Mouse (Mus musculus) forebrain, embryonic 13.5 days (tissue): ENCODE measurements at regions not wholly inside any gene's neighbourhood (a gene's known extent, or its start where the extent isn't known, plus 50 kb on each side); places are given as distances from the start of the nearest gene placed in this dataset.

Experiments
- ATAC-seq: fragments of 200-750 bp; cut with Nextera tagmentation; 2 replicates; pipeline ENCODE4 v1.8.0; 2017
- H3K27ac ChIP-seq: fragments of 300-500 bp; sonication (generic); 2 replicates; pipeline ENCODE4 v1.5.1; 2015; ENCODE audit warnings: inconsistent platforms, mild to moderate bottlenecking, moderate library complexity
- H3K27me3 ChIP-seq: fragments of 300-500 bp; sonication (generic); 2 replicates; pipeline ENCODE4 v1.6.1; 2015; ENCODE audit warnings: mild to moderate bottlenecking, inconsistent platforms
- H3K36me3 ChIP-seq: fragments of 300-500 bp; sonication (generic); 2 replicates; pipeline ENCODE4 v1.6.1; 2015; ENCODE audit warnings: mild to moderate bottlenecking, inconsistent platforms; ENCODE audit not compliant: poor library complexity, severe bottlenecking
- H3K4me1 ChIP-seq: fragments of 300-500 bp; sonication (generic); 2 replicates; pipeline ENCODE4 v1.6.1; 2015; ENCODE audit warnings: inconsistent platforms
- H3K4me2 ChIP-seq: fragments of 300-500 bp; sonication (generic); 2 replicates; pipeline ENCODE4 v1.6.1; 2015; ENCODE audit warnings: inconsistent platforms, mild to moderate bottlenecking, moderate library complexity
- H3K4me3 ChIP-seq: fragments of 300-500 bp; sonication (generic); 2 replicates; pipeline ENCODE4 v1.5.1; 2015; ENCODE audit warnings: mild to moderate bottlenecking, inconsistent platforms
- H3K9ac ChIP-seq: fragments of 300-500 bp; sonication (generic); 2 replicates; pipeline ENCODE4 v1.6.1; 2015; ENCODE audit warnings: mild to moderate bottlenecking, inconsistent platforms
- H3K9me3 ChIP-seq: fragments of 300-500 bp; sonication (generic); replicated peaks from 2 replicates; pipeline ENCODE4 v1.6.1; 2016; ENCODE audit warnings: inconsistent platforms
- WGBS: fragments of 180-500 bp; shearing (Covaris S2); methylation state at CpG from one replicate; pipeline ENCODE4 v1.1.7; 2015; 5-methylcytosine and 5-hydroxymethylcytosine counted together

- H3K4me3 ChIP-seq: no peak overlapping the region
- no peaks in the 10 kb centered on the region for H3K36me3 ChIP-seq
- ATAC-seq: no peak
- H3K4me2 ChIP-seq: no peak overlapping the region
- H3K9ac ChIP-seq: no peak overlapping the region
- WGBS: 82% methylated on average over 2 of the region's 2 CpGs
- H3K27me3 ChIP-seq: no peaks in the 10 kb centered on the region
- peaks cover 8% of the 10 kb centered on the region; the same call in 1 of the 2 replicates for H3K4me1 ChIP-seq
- H3K9me3 ChIP-seq: no peaks in the 10 kb centered on the region
- no peak overlapping the region for H3K27ac ChIP-seq
These were observed 662.4 kb upstream of the Jmjd1c start for GRCm38 (mm10) chr10:66433490-66433889.

GRCm38 (mm10) chr10:66470684-66471083 lies 625.2 kb upstream of the Jmjd1c start:
- Histone ChIP-seq H3K36me3 (no peaks in the 10 kb centered on the region), H3K9ac (no peak overlapping the region), H3K27ac (no peak overlapping the region), H3K4me3 (no peak overlapping the region), H3K9me3 (no peaks in the 10 kb centered on the region), H3K4me2 (peak overlapping the region; percentile 21), H3K4me1 (peaks cover 10% of the 10 kb centered on the region; the same call in 1 of the 2 replicates), H3K27me3 (no peaks in the 10 kb centered on the region)
- peak; percentile 88 for ATAC-seq
- WGBS: 13% methylated on average over 4 of the region's 4 CpGs

- H3K9me3 ChIP-seq: no peaks in the 10 kb centered on the region
- no peak overlapping the region for H3K27ac ChIP-seq
These were observed 623.9 kb upstream of the Jmjd1c start for GRCm38 (mm10) chr10:66472038-66472437.

GRCm38 (mm10) chr10:66475187-66475735 lies 620.7 kb upstream of the Jmjd1c start:
- Histone ChIP-seq H3K4me3 (no peak overlapping the region), H3K36me3 (no peaks in the 10 kb centered on the region), H3K4me2 (no peak overlapping the region), H3K27me3 (no peaks in the 10 kb centered on the region), H3K9me3 (no peaks in the 10 kb centered on the region), H3K27ac (no peak overlapping the region), H3K9ac (no peak overlapping the region), H3K4me1 (peaks cover 10% of the 10 kb centered on the region; the same call in 1 of the 2 replicates)
- 73% methylated on average over 1 of the region's 1 CpGs for WGBS
- ATAC-seq: no peak

More at GRCm38 (mm10) chr10:66472038-66472437, 623.9 kb upstream of the Jmjd1c start:
- Histone ChIP-seq H3K36me3 (no peaks in the 10 kb centered on the region), H3K4me1 (peaks cover 10% of the 10 kb centered on the region; the same call in 1 of the 2 replicates), H3K4me3 (no peak overlapping the region), H3K4me2 (no peak overlapping the region), H3K9ac (no peak overlapping the region), H3K27me3 (no peaks in the 10 kb centered on the region)
- WGBS: 86% methylated on average over 4 of the region's 4 CpGs
- ATAC-seq: no peak

GRCm38 (mm10) chr10:66490871-66491270 lies 605.1 kb upstream of the Jmjd1c start:
- Histone ChIP-seq H3K4me1 (no peaks in the 10 kb centered on the region), H3K4me2 (no peak overlapping the region), H3K9me3 (no peaks in the 10 kb centered on the region), H3K9ac (no peak overlapping the region), H3K4me3 (no peak overlapping the region), H3K27me3 (no peaks in the 10 kb centered on the region), H3K36me3 (no peaks in the 10 kb centered on the region), H3K27ac (no peak overlapping the region)
- 93% methylated on average over 5 of the region's 5 CpGs for WGBS
- ATAC-seq: no peak

- no peak overlapping the region for H3K27ac ChIP-seq
- no peak for ATAC-seq
- no peaks in the 10 kb centered on the region for H3K27me3 ChIP-seq
- no peak overlapping the region for H3K4me3 ChIP-seq
- no peaks in the 10 kb centered on the region for H3K36me3 ChIP-seq
- H3K4me1 ChIP-seq: no peaks in the 10 kb centered on the region
- no peak overlapping the region for H3K9ac ChIP-seq
- no peak overlapping the region for H3K4me2 ChIP-seq
- 59% methylated on average over 10 of the region's 10 CpGs for WGBS
- H3K9me3 ChIP-seq: no peaks in the 10 kb centered on the region
These were observed 604.1 kb upstream of the Jmjd1c start for GRCm38 (mm10) chr10:66491850-66492249.

- Histone ChIP-seq H3K36me3 (no peaks in the 10 kb centered on the region), H3K4me3 (no peak overlapping the region), H3K4me2 (no peak overlapping the region), H3K27ac (no peak overlapping the region), H3K9ac (no peak overlapping the region), H3K27me3 (no peaks in the 10 kb centered on the region), H3K4me1 (no peaks in the 10 kb centered on the region), H3K9me3 (no peaks in the 10 kb centered on the region)
- WGBS: 62% methylated on average over 5 of the region's 5 CpGs
- ATAC-seq: no peak
These were observed 556.1 kb upstream of the Jmjd1c start for GRCm38 (mm10) chr10:66539846-66540245.

- WGBS: 24% methylated on average over 2 of the region's 2 CpGs
- no peak overlapping the region for H3K9ac ChIP-seq
- ATAC-seq: peak; percentile 81
- H3K4me1 ChIP-seq: no peaks in the 10 kb centered on the region
- no peak overlapping the region for H3K27ac ChIP-seq
- no peaks in the 10 kb centered on the region for H3K36me3 ChIP-seq
- H3K9me3 ChIP-seq: no peaks in the 10 kb centered on the region
- no peak overlapping the region for H3K4me3 ChIP-seq
- H3K27me3 ChIP-seq: no peaks in the 10 kb centered on the region
- H3K4me2 ChIP-seq: no peak overlapping the region
These were observed 549.3 kb upstream of the Jmjd1c start for GRCm38 (mm10) chr10:66546656-66547055.

GRCm38 (mm10) chr10:66547660-66548059 lies 548.3 kb upstream of the Jmjd1c start:
- H3K27me3 ChIP-seq: no peaks in the 10 kb centered on the region
- no peak overlapping the region for H3K27ac ChIP-seq
- no peak overlapping the region for H3K9ac ChIP-seq
- H3K4me1 ChIP-seq: 0 out of 2 replicates have a peak, but pooled peaks cover under 1% of the 10 kb centered on the region
- 60% methylated on average over 3 of the region's 3 CpGs for WGBS
- no peak overlapping the region for H3K4me2 ChIP-seq
- H3K4me3 ChIP-seq: no peak overlapping the region
- no peak for ATAC-seq
- H3K36me3 ChIP-seq: no peaks in the 10 kb centered on the region
- H3K9me3 ChIP-seq: no peaks in the 10 kb centered on the region

GRCm38 (mm10) chr10:66548073-66548472 lies 547.9 kb upstream of the Jmjd1c start:
- no peak overlapping the region for H3K9ac ChIP-seq
- H3K27ac ChIP-seq: no peak overlapping the region
- no peak overlapping the region for H3K4me3 ChIP-seq
- H3K27me3 ChIP-seq: no peaks in the 10 kb centered on the region
- 0 out of 2 replicates have a peak, but pooled peaks have one; percentile 44 for ATAC-seq
- no peaks in the 10 kb centered on the region for H3K9me3 ChIP-seq
- no peaks in the 10 kb centered on the region for H3K36me3 ChIP-seq
- 58% methylated on average over 4 of the region's 4 CpGs for WGBS
- H3K4me1 ChIP-seq: 0 out of 2 replicates have a peak, but pooled peaks cover 5% of the 10 kb centered on the region
- H3K4me2 ChIP-seq: no peak overlapping the region

GRCm38 (mm10) chr10:66552919-66553318 lies 543.0 kb upstream of the Jmjd1c start:
- Histone ChIP-seq H3K27ac (no peak overlapping the region), H3K36me3 (no peaks in the 10 kb centered on the region), H3K4me3 (no peak overlapping the region), H3K9ac (no peak overlapping the region), H3K4me2 (no peak overlapping the region), H3K4me1 (peaks cover 7% of the 10 kb centered on the region), H3K9me3 (no peaks in the 10 kb centered on the region), H3K27me3 (no peaks in the 10 kb centered on the region)
- WGBS: 58% methylated on average over 3 of the region's 3 CpGs
- no peak for ATAC-seq

- H3K36me3 ChIP-seq: no peaks in the 10 kb centered on the region
- no peaks in the 10 kb centered on the region for H3K27me3 ChIP-seq
- WGBS: 27% methylated on average over 1 of the region's 1 CpGs
- ATAC-seq: no peak
- no peak overlapping the region for H3K4me3 ChIP-seq
- H3K4me1 ChIP-seq: peaks cover 15% of the 10 kb centered on the region
- no peak overlapping the region for H3K4me2 ChIP-seq
- no peaks in the 10 kb centered on the region for H3K9me3 ChIP-seq
- H3K27ac ChIP-seq: no peak overlapping the region
- no peak overlapping the region for H3K9ac ChIP-seq
These were observed 541.7 kb upstream of the Jmjd1c start for GRCm38 (mm10) chr10:66554259-66554658.
